Mouse (Mus musculus) lung, embryonic 16.5 days (tissue): ENCODE results near the gene Abca9. TPM values are rescaled to one million over a fixed set of nuclear protein-coding genes. Genes with fewer than 3 reads are reported as not detected.

Experiments
- ATAC-seq: fragments of 200-750 bp; cut with Nextera tagmentation; 2 replicates; pipeline ENCODE4 v1.8.0; 2017; ENCODE audit warnings: low read depth, mild to moderate bottlenecking, moderate library complexity
- H3K27ac ChIP-seq: fragments of 300-500 bp; sonication (generic); 2 replicates; pipeline ENCODE4 v1.5.1; 2014; ENCODE audit warnings: mild to moderate bottlenecking, control low read depth, low read length
- H3K27me3 ChIP-seq: fragments of 300-500 bp; sonication (generic); 2 replicates; pipeline ENCODE4 v1.6.1; 2014; ENCODE audit warnings: low read depth, low read length, mixed read lengths; ENCODE audit not compliant: control insufficient read depth, insufficient read depth
- H3K36me3 ChIP-seq: fragments of 300-500 bp; sonication (generic); 2 replicates; pipeline ENCODE4 v1.6.1; 2014; ENCODE audit warnings: low read length; ENCODE audit not compliant: control insufficient read depth, insufficient read depth
- H3K4me1 ChIP-seq: fragments of 300-500 bp; sonication (generic); replicated peaks from 2 replicates; pipeline ENCODE4 v1.6.1; 2014; ENCODE audit warnings: low read length, mixed read lengths; ENCODE audit not compliant: control insufficient read depth, insufficient read depth
- H3K4me2 ChIP-seq: fragments of 300-500 bp; sonication (generic); 2 replicates; pipeline ENCODE4 v1.6.1; 2014; ENCODE audit warnings: low read depth, low read length, control low read depth
- H3K4me3 ChIP-seq: fragments of 300-500 bp; sonication (generic); 2 replicates; pipeline ENCODE4 v1.5.1; 2014; ENCODE audit warnings: mild to moderate bottlenecking, low read length, control low read depth
- H3K9ac ChIP-seq: fragments of 300-500 bp; sonication (generic); 2 replicates; pipeline ENCODE4 v1.6.1; 2014; ENCODE audit warnings: low read length, control low read depth
- H3K9me3 ChIP-seq: fragments of 300-500 bp; sonication (generic); 2 replicates; pipeline ENCODE4 v1.6.1; 2016; ENCODE audit warnings: low read length; ENCODE audit not compliant: control insufficient read depth
- WGBS: fragments of 180-500 bp; shearing (Covaris S2); extraction: QIAGEN DNeasy Blood & Tissue Kit; methylation state at CpG from one replicate; pipeline ENCODE4 v1.1.7; 2014; 5-methylcytosine and 5-hydroxymethylcytosine counted together
- polyA plus RNA-seq: library from polyadenylated mRNA; unstranded; fragments of >200 nt; fragmentation: Nextera tagmentation; extraction: Ambion mirVana; gene quantifications from 2 replicates; pipeline ENCODE4 v1.2.1, GENCODE M21; 2015

Abca9 gene
- polyA plus RNA-seq, 1 experiment from 2014 or later, result 6.4 TPM

GRCm38 (mm10) chr11:110094846-110095380, 73.1 kb downstream of the Abca9 start:
- Histone ChIP-seq H3K27me3 (no peaks in the 10 kb centered on the region), H3K9me3 (0 out of 2 replicates have a peak, but pooled peaks cover 3% of the 10 kb centered on the region), H3K4me3 (peak overlapping the region; percentile 23; the same call in 1 of the 2 replicates), H3K9ac (no peak overlapping the region), H3K27ac (peak overlapping the region; percentile 33; the same call in 1 of the 2 replicates), H3K4me2 (peak overlapping the region; percentile 18), H3K4me1 (no peaks in the 10 kb centered on the region), H3K36me3 (no peaks in the 10 kb centered on the region)
- ATAC-seq, result peak; percentile 36; the same call in 1 of the 2 replicates
- WGBS, result 47% methylated on average over 7 of the region's 7 CpGs

GRCm38 (mm10) chr11:110094236-110094635, 73.8 kb downstream of the Abca9 start:
- H3K9ac ChIP-seq, result no peak overlapping the region
- no peaks in the 10 kb centered on the region for H3K4me1 ChIP-seq
- H3K4me2 ChIP-seq, result no peak overlapping the region
- WGBS, result 53% methylated on average over 3 of the region's 3 CpGs
- no peak overlapping the region for H3K4me3 ChIP-seq
- ATAC-seq, result 0 out of 2 replicates have a peak, but pooled peaks have one; percentile 29
- H3K27ac ChIP-seq, result peak overlapping the region; percentile 55; the same call in 1 of the 2 replicates
- H3K9me3 ChIP-seq, result 0 out of 2 replicates have a peak, but pooled peaks cover 3% of the 10 kb centered on the region
- no peaks in the 10 kb centered on the region for H3K27me3 ChIP-seq
- no peaks in the 10 kb centered on the region for H3K36me3 ChIP-seq

GRCm38 (mm10) chr11:110091328-110091727, 76.7 kb downstream of the Abca9 start:
- Histone ChIP-seq H3K4me3 (no peak overlapping the region), H3K27me3 (no peaks in the 10 kb centered on the region), H3K9ac (no peak overlapping the region), H3K4me2 (no peak overlapping the region), H3K4me1 (no peaks in the 10 kb centered on the region), H3K36me3 (no peaks in the 10 kb centered on the region), H3K27ac (no peak overlapping the region), H3K9me3 (0 out of 2 replicates have a peak, but pooled peaks cover 3% of the 10 kb centered on the region)
- WGBS, result 42% methylated on average over 2 of the region's 2 CpGs
- ATAC-seq, result no peak

- Histone ChIP-seq H3K36me3 (no peaks in the 10 kb centered on the region), H3K9ac (no peak overlapping the region), H3K27me3 (no peaks in the 10 kb centered on the region), H3K4me2 (no peak overlapping the region), H3K4me3 (no peak overlapping the region), H3K9me3 (no peaks in the 10 kb centered on the region), H3K4me1 (no peaks in the 10 kb centered on the region), H3K27ac (no peak overlapping the region)
- ATAC-seq, result no peak
- 61% methylated on average over 3 of the region's 3 CpGs for WGBS
These were observed 95.8 kb downstream of the Abca9 start for GRCm38 (mm10) chr11:110072158-110072557.

- Histone ChIP-seq H3K4me2 (no peak overlapping the region), H3K4me3 (no peak overlapping the region), H3K36me3 (no peaks in the 10 kb centered on the region), H3K4me1 (no peaks in the 10 kb centered on the region), H3K9ac (no peak overlapping the region), H3K9me3 (no peaks in the 10 kb centered on the region), H3K27me3 (no peaks in the 10 kb centered on the region), H3K27ac (no peak overlapping the region)
- 36% methylated on average over 4 of the region's 4 CpGs for WGBS
- no peak for ATAC-seq
These were observed 107.0 kb downstream of the Abca9 start for GRCm38 (mm10) chr11:110061032-110061431.

GRCm38 (mm10) chr11:110060127-110060526, 107.9 kb downstream of the Abca9 start:
- no peak overlapping the region for H3K9ac ChIP-seq
- 52% methylated on average over 2 of the region's 2 CpGs for WGBS
- no peak overlapping the region for H3K4me3 ChIP-seq
- no peaks in the 10 kb centered on the region for H3K36me3 ChIP-seq
- no peaks in the 10 kb centered on the region for H3K27me3 ChIP-seq
- ATAC-seq, result no peak
- H3K4me1 ChIP-seq, result no peaks in the 10 kb centered on the region
- H3K9me3 ChIP-seq, result no peaks in the 10 kb centered on the region
- no peak overlapping the region for H3K27ac ChIP-seq
- no peak overlapping the region for H3K4me2 ChIP-seq

GRCm38 (mm10) chr11:110053681-110054080, 114.3 kb downstream of the Abca9 start:
- no peak overlapping the region for H3K9ac ChIP-seq
- WGBS, result 56% methylated on average over 3 of the region's 3 CpGs
- no peaks in the 10 kb centered on the region for H3K4me1 ChIP-seq
- no peaks in the 10 kb centered on the region for H3K27me3 ChIP-seq
- H3K4me3 ChIP-seq, result no peak overlapping the region
- H3K9me3 ChIP-seq, result no peaks in the 10 kb centered on the region
- no peak overlapping the region for H3K4me2 ChIP-seq
- ATAC-seq, result no peak
- no peak overlapping the region for H3K27ac ChIP-seq
- no peaks in the 10 kb centered on the region for H3K36me3 ChIP-seq

Other genes starting within 250 kb of the Abca9 start
- 0.45 and 0.79 TPM in 2 replicates for gene Abca8b, start 172.4 kb downstream of the Abca9 start, polyA plus RNA-seq
- 8.0 and 8.7 TPM in 2 replicates for gene Abca8a, start 72.2 kb downstream of the Abca9 start, polyA plus RNA-seq
- 1.6 and 2.0 TPM in 2 replicates for gene Abca6, start 83.6 kb upstream of the Abca9 start, polyA plus RNA-seq
- 4.2 and 4.4 TPM in 2 replicates for gene Abca5, start 169.5 kb upstream of the Abca9 start, polyA plus RNA-seq
- gene Map2k6, start 230.9 kb upstream of the Abca9 start, polyA plus RNA-seq, result 16.8 and 17.6 TPM in 2 replicates